Mouse (Mus musculus) small intestine, adult 2 months (tissue): Measurements from ENCODE around the gene Zswim8.

Source experiments
- CTCF ChIP-seq: fragments of 200-500 bp; IDR thresholded peaks from 2 replicates; pipeline ENCODE4 v1.5.1; 2012; ENCODE audit warnings: low read depth, mild to moderate bottlenecking, control low read depth, inconsistent platforms, low read length, moderate library complexity, mixed read lengths; ENCODE audit not compliant: insufficient replicate concordance, insufficient read length; ENCODE audit errors: extremely low read depth
- POLR2A ChIP-seq: fragments of 200-500 bp; IDR thresholded peaks from 2 replicates; pipeline ENCODE4 v1.6.1; 2012; ENCODE audit warnings: low read depth, mild to moderate bottlenecking, control low read depth, inconsistent platforms, low read length, moderate library complexity

- no peak for TF ChIP-seq CTCF
- TF ChIP-seq POLR2A: peak; percentile 78; the same call in 1 of the 2 replicates
Observed at GRCm38 (mm10) chr14:20674064-20674833, 33.1 kb upstream of the Zswim8 start, which contains the start of gene Sec24c.
